Mouse (Mus musculus) thymus, postnatal 4 days (tissue): ENCODE measurements around the gene Gm20914.
"Not testable (repeated sequence)": the region's sequence is repeated elsewhere in the genome, so short reads cannot be mapped to it uniquely, and the experiment has no call there.

Experiments used
- DNase-seq: peaks from one replicate; pipeline ENCODE4 v3.0.0; 2021

Gm20914 gene

GRCm38 (mm10) chrY:5725678-5726077 is at the start of gene Gm20914:
TSS of gene Gm20914 (plus strand) at chrY:5725978.
- DNase-seq: not testable (repeated sequence)
